Mouse (Mus musculus): ENCODE measurements at regions not wholly inside any gene's neighbourhood (a gene's known extent, or its start where the extent isn't known, plus 50 kb on each side); places are given as distances from the start of the nearest gene placed in this dataset.

DNA sequence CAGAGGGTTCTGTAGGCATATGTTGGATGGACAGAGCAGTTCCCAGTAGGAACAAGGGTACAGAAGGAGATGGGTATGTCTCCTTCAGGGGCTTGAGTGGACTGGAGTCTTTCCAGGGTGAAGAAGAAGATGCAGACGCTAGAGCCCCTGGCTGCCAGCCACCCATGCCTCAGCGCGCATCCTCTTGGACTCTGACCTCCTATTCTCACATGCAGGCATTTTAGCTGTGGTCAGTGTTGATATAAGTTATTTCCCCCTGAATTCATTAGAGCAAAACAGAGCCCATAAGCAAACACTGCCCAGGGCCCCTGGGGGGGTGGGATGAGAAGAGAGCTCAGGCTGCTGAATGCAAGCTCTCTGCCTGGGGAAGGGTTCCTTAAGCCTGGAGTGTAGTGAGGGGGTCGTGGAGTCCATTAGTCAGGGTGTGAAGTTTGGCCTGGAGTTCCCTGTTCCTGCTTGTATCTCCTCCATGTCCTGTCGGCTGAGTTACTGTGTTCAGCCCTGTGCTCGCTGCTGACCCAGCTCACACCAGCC is 54.0 kb upstream of the Nkx2-2 start:
- no peak for TF ChIP-seq CTCF (IDR thresholded peaks at IDR 0.05; ENCODE audit: low read depth)
- no peak for TF ChIP-seq EP300 (IDR thresholded peaks at IDR 0.05; ENCODE audit: low read depth)

Measured in liver, postnatal 0 days (tissue).